Mouse (Mus musculus) stomach, postnatal 0 days (tissue): ENCODE results near the gene Ss18l1. TPM values are rescaled to one million over a fixed set of nuclear protein-coding genes. Genes with fewer than 3 reads are reported as not detected.

Experiments
- ATAC-seq: fragments of 200-750 bp; cut with Nextera tagmentation; 2 replicates; pipeline ENCODE4 v1.8.0; 2017; ENCODE audit not compliant: low FRiP score, low TSS enrichment
- DNase-seq: peaks from one replicate; pipeline ENCODE4 v3.0.0-alpha.2; 2016; ENCODE audit warnings: low spot score
- H3K27ac ChIP-seq: fragments of 300-500 bp; sonication (generic); replicated peaks from 2 replicates; pipeline ENCODE4 v1.5.1; 2014; ENCODE audit warnings: mild to moderate bottlenecking, control low read depth
- H3K27me3 ChIP-seq: fragments of 300-500 bp; sonication (generic); 2 replicates; pipeline ENCODE4 v1.6.1; 2014; ENCODE audit warnings: low read length; ENCODE audit not compliant: control insufficient read depth, insufficient read depth
- H3K36me3 ChIP-seq: fragments of 300-500 bp; sonication (generic); 2 replicates; pipeline ENCODE4 v1.6.1; 2014; ENCODE audit warnings: low read length, mixed read lengths; ENCODE audit not compliant: control insufficient read depth, insufficient read depth
- H3K4me1 ChIP-seq: fragments of 300-500 bp; sonication (generic); replicated peaks from 2 replicates; pipeline ENCODE4 v1.6.1; 2014; ENCODE audit warnings: antibody characterized with exemption; ENCODE audit not compliant: control insufficient read depth, insufficient read depth
- H3K4me2 ChIP-seq: fragments of 300-500 bp; sonication (generic); replicated peaks from 2 replicates; pipeline ENCODE4 v1.6.1; 2014; ENCODE audit warnings: low read depth, mild to moderate bottlenecking, control low read depth, moderate library complexity
- H3K4me3 ChIP-seq: fragments of 300-500 bp; sonication (generic); 2 replicates; pipeline ENCODE4 v1.5.1; 2014; ENCODE audit warnings: low read depth, low read length, control low read depth
- H3K9ac ChIP-seq: fragments of 300-500 bp; sonication (generic); 2 replicates; pipeline ENCODE4 v1.6.1; 2014; ENCODE audit warnings: mild to moderate bottlenecking, low read length, control low read depth, mixed read lengths
- H3K9me3 ChIP-seq: fragments of 300-500 bp; sonication (generic); 2 replicates; pipeline ENCODE4 v1.6.1; 2016; ENCODE audit warnings: low read length; ENCODE audit not compliant: control insufficient read depth
- CTCF ChIP-seq: IDR thresholded peaks from 2 replicates; pipeline ENCODE4 v1.5.1; 2016; ENCODE audit warnings: antibody characterized with exemption, low read depth, mild to moderate bottlenecking, moderate library complexity
- EP300 ChIP-seq: optimal IDR thresholded peaks from 2 replicates; pipeline ENCODE3; 2016; ENCODE audit warnings: antibody characterized with exemption
- WGBS: fragments of 180-500 bp; shearing (Covaris S2); extraction: QIAGEN DNeasy Blood & Tissue Kit; methylation state at CpG from one replicate; pipeline ENCODE4 v1.1.7; 2014; 5-methylcytosine and 5-hydroxymethylcytosine counted together
- polyA plus RNA-seq: library from polyadenylated mRNA; unstranded; fragments of >200 nt; fragmentation: Nextera tagmentation; extraction: Ambion mirVana; gene quantifications from 2 replicates; pipeline ENCODE4 v1.2.1, GENCODE M21; 2015

The Ss18l1 gene
- polyA plus RNA-seq, 1 experiment from 2014 or later, result 1.4 TPM

DNA sequence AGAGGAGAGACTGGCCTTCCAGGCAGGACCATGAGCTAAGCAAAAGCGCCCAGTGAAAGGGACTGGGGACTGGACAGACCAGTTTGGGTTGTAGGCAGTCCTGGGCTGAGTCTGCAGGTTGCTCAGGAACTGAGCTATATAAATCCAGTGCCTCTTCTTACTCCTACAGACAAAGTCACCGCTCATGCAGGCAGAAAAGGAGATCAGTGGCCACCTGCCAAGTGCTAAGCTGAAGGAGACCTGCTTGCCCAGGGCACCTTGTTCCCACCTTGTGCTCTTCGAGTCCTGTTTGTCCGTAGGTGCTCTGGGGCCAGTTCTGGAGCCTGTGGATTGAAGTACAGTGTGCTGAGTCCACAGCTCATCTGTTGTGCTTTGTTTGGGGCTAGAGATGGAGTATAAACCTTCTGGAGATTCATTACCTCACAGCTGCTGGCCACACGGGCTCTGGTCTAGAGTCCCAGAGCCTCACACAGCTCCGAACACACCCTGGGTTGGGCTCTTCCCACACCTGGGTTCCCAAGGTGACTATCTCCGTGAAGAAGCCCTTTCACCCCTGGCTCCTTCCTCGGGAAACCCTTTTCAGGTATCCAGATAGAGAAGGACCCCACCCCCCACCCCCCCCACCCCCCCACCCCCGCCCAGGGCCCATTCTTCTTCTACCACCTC, 35.8 kb upstream of the Ss18l1 start:
- peak; percentile 60 for DNase-seq
- H3K36me3 ChIP-seq, result no peaks in the 10 kb centered on the region
- 0 out of 2 replicates have a peak overlapping the region, but pooled peaks have one; percentile 13 for H3K9ac ChIP-seq
- no peak for TF ChIP-seq CTCF
- no peak for TF ChIP-seq EP300
- no peak overlapping the region for H3K4me3 ChIP-seq
- peak overlapping the region; percentile 14; the same call in 1 of the 2 replicates for H3K4me2 ChIP-seq
- 26% methylated on average over 9 of the region's 9 CpGs for WGBS
- no peaks in the 10 kb centered on the region for H3K9me3 ChIP-seq
- no peaks in the 10 kb centered on the region for H3K27me3 ChIP-seq
- no peak overlapping the region for H3K27ac ChIP-seq
- ATAC-seq, result peak; percentile 86
- H3K4me1 ChIP-seq, result no peaks in the 10 kb centered on the region; the same call in 1 of the 2 replicates

DNA sequence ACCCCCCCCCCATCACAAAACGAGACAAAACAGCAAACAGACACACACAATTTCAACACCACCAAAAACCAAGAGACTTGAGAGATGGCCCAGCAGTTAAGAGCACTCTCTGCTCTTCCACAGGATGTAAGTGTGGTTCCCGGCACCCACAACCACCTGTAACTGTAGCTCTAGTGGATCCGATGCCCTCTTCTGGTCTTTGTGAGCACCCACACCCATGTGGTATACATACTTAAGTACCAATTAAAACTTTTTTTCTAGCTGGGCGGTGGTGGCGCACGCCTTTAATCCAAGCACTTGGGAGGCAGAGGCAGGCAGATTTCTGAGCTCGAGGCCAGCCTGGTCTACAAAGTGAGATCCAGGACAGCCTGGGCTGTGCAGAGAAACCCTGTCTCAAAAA, 31.6 kb upstream of the Ss18l1 start:
- Histone ChIP-seq H3K36me3 (no peaks in the 10 kb centered on the region), H3K4me1 (no peaks in the 10 kb centered on the region; the same call in 1 of the 2 replicates), H3K27me3 (no peaks in the 10 kb centered on the region), H3K4me2 (no peak overlapping the region), H3K9ac (no peak overlapping the region), H3K27ac (no peak overlapping the region), H3K9me3 (no peaks in the 10 kb centered on the region), H3K4me3 (no peak overlapping the region)
- no peak for ATAC-seq
- TF ChIP-seq EP300 (no peak), CTCF (no peak)
- WGBS, result 93% methylated on average over 7 of the region's 7 CpGs
- DNase-seq, result no peak

DNA sequence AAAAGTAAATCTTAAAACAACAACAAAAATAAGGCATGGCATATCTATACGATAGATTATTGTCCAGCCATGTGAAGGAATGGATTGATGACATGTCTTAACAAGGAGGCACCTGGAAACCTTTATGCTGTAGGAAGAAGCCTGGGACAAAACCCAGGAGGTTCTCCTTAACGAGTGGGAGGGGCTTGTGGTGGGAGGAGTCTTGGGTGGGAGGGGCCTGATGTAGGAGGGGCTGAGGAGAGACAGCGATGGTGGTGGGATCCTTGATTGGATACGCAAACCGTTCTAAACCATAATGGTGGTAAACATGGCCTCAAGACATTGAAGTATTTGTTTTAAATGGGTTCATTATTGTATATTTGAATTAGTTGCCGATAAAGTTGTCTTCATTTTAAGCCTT, 30.9 kb upstream of the Ss18l1 start:
- Histone ChIP-seq H3K4me1 (no peaks in the 10 kb centered on the region; the same call in 1 of the 2 replicates), H3K4me2 (no peak overlapping the region), H3K4me3 (no peak overlapping the region), H3K27me3 (no peaks in the 10 kb centered on the region), H3K9me3 (no peaks in the 10 kb centered on the region), H3K27ac (no peak overlapping the region), H3K9ac (no peak overlapping the region), H3K36me3 (no peaks in the 10 kb centered on the region)
- 74% methylated on average over 6 of the region's 6 CpGs for WGBS
- ATAC-seq (no peak), DNase-seq (no peak)
- TF ChIP-seq CTCF, result no peak
- no peak for TF ChIP-seq EP300

DNA sequence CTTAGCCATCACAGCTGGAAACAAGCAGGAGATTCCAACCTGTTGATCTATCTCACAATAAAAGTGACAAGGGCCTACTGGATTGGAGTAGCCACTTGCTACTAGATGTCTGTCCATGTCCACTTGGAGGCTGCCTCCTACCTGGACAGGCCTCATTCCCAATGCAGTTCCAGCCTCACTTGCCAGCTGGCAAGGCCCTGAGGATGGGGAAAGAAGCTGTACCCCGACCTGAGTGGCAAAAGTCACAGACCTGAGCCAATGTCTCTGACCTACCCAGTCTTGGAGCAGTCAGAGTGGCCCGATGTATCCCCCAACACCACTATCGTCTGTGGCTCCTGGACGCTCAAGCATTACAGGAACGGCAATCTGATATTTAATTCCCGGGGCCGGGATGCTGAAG, 28.6 kb upstream of the Ss18l1 start:
- no peak for TF ChIP-seq EP300
- TF ChIP-seq CTCF, result no peak
- no peak for ATAC-seq
- Histone ChIP-seq H3K4me3 (no peak overlapping the region), H3K36me3 (no peaks in the 10 kb centered on the region), H3K9me3 (no peaks in the 10 kb centered on the region), H3K27me3 (no peaks in the 10 kb centered on the region), H3K9ac (no peak overlapping the region), H3K27ac (no peak overlapping the region), H3K4me2 (no peak overlapping the region), H3K4me1 (no peaks in the 10 kb centered on the region)
- DNase-seq, result peak; percentile 8
- 88% methylated on average over 7 of the region's 7 CpGs for WGBS

DNA sequence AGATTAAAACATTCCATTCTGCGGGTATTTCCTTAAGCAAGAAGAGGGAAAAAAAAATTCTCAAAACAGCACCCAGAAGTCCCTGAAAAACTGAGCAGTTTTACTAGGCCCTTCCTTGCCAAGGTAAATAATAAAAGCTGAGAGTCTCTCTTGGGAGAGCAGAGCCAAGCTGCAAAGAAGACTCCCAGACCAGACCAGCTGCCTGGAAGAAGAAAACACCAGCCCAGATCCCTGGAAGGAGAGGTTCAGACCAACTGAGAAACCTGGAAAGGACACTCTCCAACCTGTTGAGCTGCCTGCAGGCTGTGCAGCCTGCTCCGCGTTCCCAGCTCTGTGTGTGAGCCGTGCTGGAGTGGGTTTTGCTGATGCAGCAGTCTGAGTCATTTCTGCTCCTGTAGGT, 24.7 kb upstream of the Ss18l1 start:
- no peaks in the 10 kb centered on the region for H3K36me3 ChIP-seq
- WGBS, result 37% methylated on average over 4 of the region's 4 CpGs
- H3K9me3 ChIP-seq, result no peaks in the 10 kb centered on the region
- H3K4me1 ChIP-seq, result no peaks in the 10 kb centered on the region
- H3K9ac ChIP-seq, result no peak overlapping the region
- H3K27me3 ChIP-seq, result no peaks in the 10 kb centered on the region
- no peak overlapping the region for H3K4me3 ChIP-seq
- DNase-seq (no peak), ATAC-seq (no peak)
- H3K27ac ChIP-seq, result no peak overlapping the region
- no peak for TF ChIP-seq EP300
- no peak for TF ChIP-seq CTCF
- H3K4me2 ChIP-seq, result no peak overlapping the region

DNA sequence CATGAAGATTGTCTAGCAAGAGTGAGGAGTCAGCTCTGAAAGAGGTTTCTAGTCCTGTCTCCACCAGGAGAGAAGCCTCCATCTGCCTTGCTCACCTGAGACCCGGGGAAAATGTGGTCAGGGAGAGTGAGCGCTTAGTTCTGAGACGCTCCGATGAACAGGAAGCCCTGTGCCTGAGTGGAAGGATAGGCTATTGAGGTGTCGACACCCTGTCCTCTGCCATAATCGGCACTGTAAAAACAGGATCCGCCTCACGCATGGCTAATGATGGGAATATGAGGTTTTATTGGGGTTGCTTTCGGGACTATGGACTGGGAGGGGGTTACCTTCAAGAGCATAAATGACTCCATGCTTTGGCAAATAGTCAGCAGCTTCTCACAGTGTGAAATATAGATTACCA, 23.7 kb upstream of the Ss18l1 start:
- TF ChIP-seq EP300 (no peak), CTCF (no peak)
- DNase-seq (no peak), ATAC-seq (no peak)
- Histone ChIP-seq H3K4me1 (no peaks in the 10 kb centered on the region), H3K4me2 (no peak overlapping the region), H3K27me3 (no peaks in the 10 kb centered on the region), H3K36me3 (no peaks in the 10 kb centered on the region), H3K4me3 (no peak overlapping the region), H3K9ac (no peak overlapping the region), H3K9me3 (no peaks in the 10 kb centered on the region), H3K27ac (no peak overlapping the region)
- 81% methylated on average over 9 of the region's 9 CpGs for WGBS
